Mouse (Mus musculus): ENCODE measurements around the gene Crim1. TPM values are rescaled to one million over a fixed set of nuclear protein-coding genes. Genes with fewer than 3 reads are reported as not detected.

The Crim1 gene
- polyA plus RNA-seq, 1 experiment from 2014 or later, result 18.7 TPM

DNA sequence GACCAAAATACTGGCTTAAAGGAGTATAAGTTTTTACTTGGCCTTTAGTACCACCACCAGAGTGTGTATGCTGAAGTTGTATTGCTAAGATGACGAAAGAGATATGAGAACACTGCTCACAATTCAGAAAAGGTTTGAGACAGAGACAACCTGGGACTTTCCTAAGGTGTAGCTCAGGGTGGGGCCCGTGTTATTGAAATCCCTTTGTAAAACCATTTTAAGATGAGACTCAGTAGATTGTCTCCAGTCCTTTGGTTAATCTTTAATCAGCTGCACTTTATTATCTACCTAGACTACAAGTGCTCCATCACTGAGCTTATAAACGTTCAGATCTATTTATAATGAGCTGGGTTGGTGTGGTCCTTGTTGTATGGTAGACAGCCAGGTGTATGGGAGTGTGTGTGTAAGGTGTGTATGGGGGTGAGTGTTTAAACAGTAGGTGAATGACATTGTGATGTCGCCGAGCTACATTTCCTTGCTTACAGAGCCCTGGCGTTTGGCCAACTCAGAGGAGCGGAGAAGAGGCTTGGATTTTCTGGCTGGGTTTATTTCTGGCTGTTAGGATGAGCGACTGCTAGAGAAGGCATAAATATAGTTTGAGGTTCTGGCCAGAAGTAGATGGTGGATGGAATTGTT is 21.1 kb downstream of the Crim1 start:
- no peaks in the 10 kb centered on the region for H3K27me3 ChIP-seq (ENCODE audit: control insufficient read depth, insufficient read depth, low read length)
- peaks cover 16% of the 10 kb centered on the region; the same call in 1 of the 2 replicates for H3K4me1 ChIP-seq (replicated peaks; ENCODE audit: control insufficient read depth, insufficient read depth, low read length)
- no peaks in the 10 kb centered on the region for H3K36me3 ChIP-seq (replicated peaks; ENCODE audit: control insufficient read depth, insufficient read depth)
- no peak overlapping the region for H3K4me3 ChIP-seq (replicated peaks; ENCODE audit: low read length)
- WGBS, result 74% methylated on average over 8 of the region's 8 CpGs
- ATAC-seq (ENCODE audit: low FRiP score), result no peak
- H3K4me2 ChIP-seq (replicated peaks), result no peak overlapping the region
- no peak overlapping the region for H3K27ac ChIP-seq
- no peak for DNase-seq (ENCODE audit: low spot score)
- H3K9me3 ChIP-seq (ENCODE audit: control insufficient read depth, low read length), result no peaks in the 10 kb centered on the region
- H3K9ac ChIP-seq, result no peak overlapping the region

DNA sequence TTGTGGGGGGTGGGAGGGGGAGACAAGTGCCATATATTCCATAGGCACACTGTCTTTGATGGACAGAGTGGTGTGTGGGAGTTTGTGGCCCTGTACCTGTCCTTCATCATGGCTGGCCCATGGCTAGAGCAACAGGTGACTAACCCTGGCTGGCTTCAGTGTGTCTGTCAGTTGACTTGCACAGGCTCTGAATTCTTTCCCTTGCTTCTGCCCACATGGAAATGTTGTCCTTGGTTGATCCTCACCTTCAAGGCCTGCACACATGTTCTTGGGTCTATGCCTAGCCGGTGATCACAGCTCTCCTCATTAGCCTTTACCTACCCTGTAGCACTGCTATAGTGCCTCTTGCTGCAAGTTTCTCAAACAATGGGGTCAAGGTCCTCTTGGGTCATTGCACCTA is 21.8 kb downstream of the Crim1 start:
- Histone ChIP-seq H3K9ac (no peak overlapping the region), H3K9me3 (ENCODE audit: control insufficient read depth, low read length) (no peaks in the 10 kb centered on the region), H3K4me3 (replicated peaks; ENCODE audit: low read length) (no peak overlapping the region), H3K27ac (no peak overlapping the region), H3K27me3 (ENCODE audit: control insufficient read depth, insufficient read depth, low read length) (no peaks in the 10 kb centered on the region), H3K4me1 (replicated peaks; ENCODE audit: control insufficient read depth, insufficient read depth, low read length) (peaks cover 16% of the 10 kb centered on the region; the same call in 1 of the 2 replicates), H3K36me3 (replicated peaks; ENCODE audit: control insufficient read depth, insufficient read depth) (no peaks in the 10 kb centered on the region), H3K4me2 (replicated peaks) (no peak overlapping the region)
- 96% methylated on average over 1 of the region's 1 CpGs for WGBS
- DNase-seq (ENCODE audit: low spot score) (no peak), ATAC-seq (ENCODE audit: low FRiP score) (no peak)

GRCm38 (mm10) chr17:78223988-78224387 is 23.9 kb downstream of the Crim1 start:
- no peak overlapping the region for H3K4me3 ChIP-seq (replicated peaks; ENCODE audit: low read length)
- H3K9ac ChIP-seq, result no peak overlapping the region
- no peak overlapping the region for H3K27ac ChIP-seq
- H3K4me1 ChIP-seq (replicated peaks; ENCODE audit: control insufficient read depth, insufficient read depth, low read length), result peaks cover 16% of the 10 kb centered on the region; the same call in 1 of the 2 replicates
- peak; percentile 53 for DNase-seq (ENCODE audit: low spot score)
- no peaks in the 10 kb centered on the region for H3K9me3 ChIP-seq (ENCODE audit: control insufficient read depth, low read length)
- no peaks in the 10 kb centered on the region for H3K36me3 ChIP-seq (replicated peaks; ENCODE audit: control insufficient read depth, insufficient read depth)
- H3K4me2 ChIP-seq (replicated peaks), result peak overlapping the region; percentile 6; the same call in 1 of the 2 replicates
- 45% methylated on average over 10 of the region's 10 CpGs for WGBS
- ATAC-seq (ENCODE audit: low FRiP score), result peak; percentile 47; the same call in 1 of the 2 replicates
- no peaks in the 10 kb centered on the region for H3K27me3 ChIP-seq (ENCODE audit: control insufficient read depth, insufficient read depth, low read length)

DNA sequence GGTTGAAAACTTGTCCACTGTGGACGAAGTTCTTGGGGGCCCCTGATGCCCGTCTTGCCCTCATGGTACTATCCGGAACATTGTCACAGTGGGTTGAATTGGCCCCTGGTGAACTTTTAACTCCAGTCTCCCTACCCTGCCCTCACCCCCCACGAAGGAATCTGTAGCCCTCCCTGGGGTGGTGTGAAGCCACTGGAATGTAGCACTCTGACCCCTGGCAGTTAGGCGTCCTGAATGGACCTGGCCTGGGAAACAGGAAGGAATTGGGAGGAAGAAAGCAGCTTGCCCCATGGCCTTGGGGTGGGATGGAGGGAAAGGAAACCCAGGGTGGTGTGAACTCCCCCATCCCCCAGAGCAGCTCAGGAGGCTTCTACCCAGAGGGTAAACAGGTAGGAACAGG is 25.5 kb downstream of the Crim1 start:
- H3K36me3 ChIP-seq (replicated peaks; ENCODE audit: control insufficient read depth, insufficient read depth), result no peaks in the 10 kb centered on the region
- no peak overlapping the region for H3K4me3 ChIP-seq (replicated peaks; ENCODE audit: low read length)
- no peak for DNase-seq (ENCODE audit: low spot score)
- H3K9me3 ChIP-seq (ENCODE audit: control insufficient read depth, low read length), result no peaks in the 10 kb centered on the region
- H3K27me3 ChIP-seq (ENCODE audit: control insufficient read depth, insufficient read depth, low read length), result no peaks in the 10 kb centered on the region
- no peak overlapping the region for H3K4me2 ChIP-seq (replicated peaks)
- H3K27ac ChIP-seq, result no peak overlapping the region
- H3K9ac ChIP-seq, result no peak overlapping the region
- peaks cover 16% of the 10 kb centered on the region; the same call in 1 of the 2 replicates for H3K4me1 ChIP-seq (replicated peaks; ENCODE audit: control insufficient read depth, insufficient read depth, low read length)
- 72% methylated on average over 5 of the region's 5 CpGs for WGBS
- no peak for ATAC-seq (ENCODE audit: low FRiP score)

GRCm38 (mm10) chr17:78227211-78227610 is 27.2 kb downstream of the Crim1 start:
- Histone ChIP-seq H3K9me3 (ENCODE audit: control insufficient read depth, low read length) (no peaks in the 10 kb centered on the region), H3K27me3 (ENCODE audit: control insufficient read depth, insufficient read depth, low read length) (no peaks in the 10 kb centered on the region), H3K4me3 (replicated peaks; ENCODE audit: low read length) (no peak overlapping the region), H3K9ac (no peak overlapping the region), H3K36me3 (replicated peaks; ENCODE audit: control insufficient read depth, insufficient read depth) (no peaks in the 10 kb centered on the region), H3K27ac (no peak overlapping the region), H3K4me2 (replicated peaks) (no peak overlapping the region), H3K4me1 (replicated peaks; ENCODE audit: control insufficient read depth, insufficient read depth, low read length) (peaks cover 17% of the 10 kb centered on the region)
- no peak for DNase-seq (ENCODE audit: low spot score)
- 84% methylated on average over 3 of the region's 3 CpGs for WGBS
- no peak for ATAC-seq (ENCODE audit: low FRiP score)

GRCm38 (mm10) chr17:78231567-78231966 is 31.5 kb downstream of the Crim1 start:
- H3K4me2 ChIP-seq (replicated peaks), result no peak overlapping the region
- ATAC-seq (ENCODE audit: low FRiP score) (no peak), DNase-seq (ENCODE audit: low spot score) (no peak)
- H3K36me3 ChIP-seq (replicated peaks; ENCODE audit: control insufficient read depth, insufficient read depth), result no peaks in the 10 kb centered on the region
- H3K9me3 ChIP-seq (ENCODE audit: control insufficient read depth, low read length), result no peaks in the 10 kb centered on the region
- no peak overlapping the region for H3K4me3 ChIP-seq (replicated peaks; ENCODE audit: low read length)
- H3K9ac ChIP-seq, result no peak overlapping the region
- 98% methylated on average over 5 of the region's 5 CpGs for WGBS
- peaks cover 10% of the 10 kb centered on the region; the same call in 1 of the 2 replicates for H3K4me1 ChIP-seq (replicated peaks; ENCODE audit: control insufficient read depth, insufficient read depth, low read length)
- no peak overlapping the region for H3K27ac ChIP-seq
- H3K27me3 ChIP-seq (ENCODE audit: control insufficient read depth, insufficient read depth, low read length), result no peaks in the 10 kb centered on the region

DNA sequence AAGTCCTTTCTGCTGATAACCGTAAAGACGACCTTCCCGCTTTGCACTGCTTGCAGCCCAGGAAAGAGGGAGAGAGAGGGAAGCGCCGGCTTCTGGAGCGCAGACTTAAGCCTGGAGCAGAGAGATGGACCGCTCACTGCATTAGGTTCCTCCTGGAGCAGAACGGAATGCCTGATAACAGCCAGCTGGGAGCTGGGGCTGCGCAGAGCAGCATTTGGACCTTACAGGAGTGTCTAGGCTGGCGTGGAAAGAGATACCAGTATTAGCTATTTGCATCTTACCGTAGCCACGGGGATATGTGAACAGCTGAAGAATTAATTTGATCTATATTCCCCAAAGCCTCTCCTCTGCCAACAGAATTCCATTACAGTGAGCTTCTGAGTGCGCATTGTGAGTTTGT is 32.7 kb downstream of the Crim1 start:
- peak; percentile 49 for DNase-seq (ENCODE audit: low spot score)
- no peak overlapping the region for H3K4me3 ChIP-seq (replicated peaks; ENCODE audit: low read length)
- no peaks in the 10 kb centered on the region for H3K9me3 ChIP-seq (ENCODE audit: control insufficient read depth, low read length)
- WGBS, result 57% methylated on average over 13 of the region's 13 CpGs
- peak overlapping the region; percentile 38 for H3K27ac ChIP-seq
- ATAC-seq (ENCODE audit: low FRiP score), result peak; percentile 75
- H3K27me3 ChIP-seq (ENCODE audit: control insufficient read depth, insufficient read depth, low read length), result no peaks in the 10 kb centered on the region
- H3K4me1 ChIP-seq (replicated peaks; ENCODE audit: control insufficient read depth, insufficient read depth, low read length), result peaks cover 10% of the 10 kb centered on the region; the same call in 1 of the 2 replicates
- no peaks in the 10 kb centered on the region for H3K36me3 ChIP-seq (replicated peaks; ENCODE audit: control insufficient read depth, insufficient read depth)
- H3K4me2 ChIP-seq (replicated peaks), result peak overlapping the region; percentile 1; the same call in 1 of the 2 replicates
- no peak overlapping the region for H3K9ac ChIP-seq

- Histone ChIP-seq H3K27ac (no peak overlapping the region), H3K36me3 (replicated peaks; ENCODE audit: control insufficient read depth, insufficient read depth) (no peaks in the 10 kb centered on the region), H3K4me1 (replicated peaks; ENCODE audit: control insufficient read depth, insufficient read depth, low read length) (peaks cover 10% of the 10 kb centered on the region; the same call in 1 of the 2 replicates), H3K4me3 (replicated peaks; ENCODE audit: low read length) (no peak overlapping the region), H3K4me2 (replicated peaks) (no peak overlapping the region), H3K9me3 (ENCODE audit: control insufficient read depth, low read length) (no peaks in the 10 kb centered on the region), H3K9ac (no peak overlapping the region), H3K27me3 (ENCODE audit: control insufficient read depth, insufficient read depth, low read length) (no peaks in the 10 kb centered on the region)
- no peak for ATAC-seq (ENCODE audit: low FRiP score)
- DNase-seq (ENCODE audit: low spot score), result no peak
- WGBS, result 78% methylated on average over 6 of the region's 6 CpGs
Measured at GRCm38 (mm10) chr17:78233873-78234272, 33.8 kb downstream of the Crim1 start.

- Histone ChIP-seq H3K36me3 (replicated peaks; ENCODE audit: control insufficient read depth, insufficient read depth) (0 out of 2 replicates have a peak, but pooled peaks cover 4% of the 10 kb centered on the region), H3K4me1 (replicated peaks; ENCODE audit: control insufficient read depth, insufficient read depth, low read length) (peaks cover 10% of the 10 kb centered on the region; the same call in 1 of the 2 replicates), H3K27ac (no peak overlapping the region), H3K27me3 (ENCODE audit: control insufficient read depth, insufficient read depth, low read length) (no peaks in the 10 kb centered on the region), H3K4me3 (replicated peaks; ENCODE audit: low read length) (no peak overlapping the region), H3K9me3 (ENCODE audit: control insufficient read depth, low read length) (no peaks in the 10 kb centered on the region), H3K9ac (no peak overlapping the region), H3K4me2 (replicated peaks) (no peak overlapping the region)
- WGBS, result 94% methylated on average over 12 of the region's 12 CpGs
- ATAC-seq (ENCODE audit: low FRiP score) (no peak), DNase-seq (ENCODE audit: low spot score) (no peak)
Measured at GRCm38 (mm10) chr17:78236126-78236525, 36.1 kb downstream of the Crim1 start.

Measured in hindbrain, embryonic 14.5 days (tissue).